Mouse (Mus musculus): ENCODE results near the gene Ephb4. TPM values are rescaled to one million over a fixed set of nuclear protein-coding genes. Genes with fewer than 3 reads are reported as not detected.

The Ephb4 gene
- not detected for polyA plus RNA-seq (2017; shearing (Covaris generic))

GRCm38 (mm10) chr5:137349384-137350204 is at the start of gene Ephb4:
TSS of gene Ephb4 (plus strand) at chr5:137350109.

GRCm38 (mm10) chr5:137307071-137307912 is 42.6 kb upstream of the Ephb4 start, which contains the start of gene Srrt:
TSS of gene Srrt (minus strand) at chr5:137307674.

GRCm38 (mm10) chr5:137314193-137315083 is 35.5 kb upstream of the Ephb4 start, which contains the start of gene Trip6:
TSS of gene Trip6 (minus strand) at chr5:137314404.

DNA sequence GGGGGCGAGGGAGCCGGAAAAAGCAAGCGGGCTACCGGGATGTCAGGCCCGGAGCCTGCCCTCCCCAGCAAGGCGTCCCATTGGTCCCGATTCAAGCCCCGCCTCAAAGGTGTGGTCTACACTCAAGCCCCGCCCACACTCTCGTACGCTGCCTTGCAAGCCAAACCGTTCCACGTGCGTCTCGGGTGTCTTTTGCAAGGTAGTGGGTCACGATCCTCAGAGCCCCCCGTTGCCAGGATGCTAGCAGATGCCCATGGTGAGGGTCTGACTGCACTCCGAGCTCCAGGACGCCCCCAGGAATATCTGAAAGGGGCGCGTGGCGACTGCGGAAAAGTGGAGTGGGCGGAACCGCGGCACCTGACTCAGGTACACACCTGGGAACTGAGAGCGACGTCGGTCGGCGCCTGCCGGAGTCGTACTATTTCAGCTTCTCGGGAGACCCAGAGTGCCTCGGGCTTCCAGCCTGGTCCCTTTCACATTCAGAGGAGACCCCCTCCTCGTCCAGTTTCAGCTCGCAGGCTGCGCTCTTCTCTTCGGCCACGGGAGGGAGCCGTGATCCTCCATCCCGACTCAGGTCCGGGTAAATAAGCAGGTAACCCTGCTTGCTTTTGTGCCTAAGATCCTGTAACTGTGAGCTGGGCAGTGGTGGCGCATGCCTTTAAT is 16.3 kb upstream of the Ephb4 start, which contains the start of gene Slc12a9:
TSS of gene Slc12a9 (minus strand) at position 86 of the 663 bp plus-strand sequence.

Other genes starting within 250 kb of the Ephb4 start
- 16.0 TPM for gene Trim56, start 233.9 kb upstream of the Ephb4 start, polyA plus RNA-seq (2017; shearing (Covaris generic))
- not detected for gene Muc3, start 200.8 kb upstream of the Ephb4 start, polyA plus RNA-seq (2017; shearing (Covaris generic))
- 1.6 TPM for gene Muc3a, start 137.7 kb upstream of the Ephb4 start, polyA plus RNA-seq (2017; shearing (Covaris generic))
- 0.10 TPM for gene Ache, start 62.6 kb upstream of the Ephb4 start, polyA plus RNA-seq (2017; shearing (Covaris generic))
- 1.7 TPM for gene Ufsp1, start 55.5 kb upstream of the Ephb4 start, polyA plus RNA-seq (2017; shearing (Covaris generic))
- 97.7 TPM for gene Srrt, start 42.4 kb upstream of the Ephb4 start, polyA plus RNA-seq (2017; shearing (Covaris generic))
- 4.6 TPM for gene Trip6, start 35.7 kb upstream of the Ephb4 start, polyA plus RNA-seq (2017; shearing (Covaris generic))
- 24.8 TPM for gene Slc12a9, start 16.5 kb upstream of the Ephb4 start, polyA plus RNA-seq (2017; shearing (Covaris generic))
- 0.36 TPM for gene Zan, start 127.0 kb downstream of the Ephb4 start, polyA plus RNA-seq (2017; shearing (Covaris generic))
- gene Pop7, start 152.4 kb downstream of the Ephb4 start, polyA plus RNA-seq (2017; shearing (Covaris generic)) = 43.3 TPM
- gene Gigyf1, start 168.4 kb downstream of the Ephb4 start, polyA plus RNA-seq (2017; shearing (Covaris generic)) = 19.5 TPM
- gene Epo, start 183.1 kb downstream of the Ephb4 start, polyA plus RNA-seq (2017; shearing (Covaris generic)) = not detected
- 311 TPM for gene Gnb2, start 183.4 kb downstream of the Ephb4 start, polyA plus RNA-seq (2017; shearing (Covaris generic))
- not detected for gene Actl6b, start 203.4 kb downstream of the Ephb4 start, polyA plus RNA-seq (2017; shearing (Covaris generic))
- 1.1 TPM for gene Tfr2, start 219.7 kb downstream of the Ephb4 start, polyA plus RNA-seq (2017; shearing (Covaris generic))

Data from CD4-positive, CD25-positive, alpha-beta regulatory T cell (primary cell).